Mouse (Mus musculus) hindbrain, embryonic 10.5 days (tissue): ENCODE measurements around the gene Dao. TPM values are rescaled to one million over a fixed set of nuclear protein-coding genes. Genes with fewer than 3 reads are reported as not detected.
A peak's percentile ranks its signal among the peaks of the same experiment; 100 is the strongest.

ENCODE experiments used
- DNase-seq: peaks from one replicate; pipeline ENCODE4 v3.0.0-alpha.2; 2017; ENCODE audit warnings: low spot score
- H3K27ac ChIP-seq: fragments of 300-500 bp; sonication (generic); 2 replicates; pipeline ENCODE4 v1.5.1; 2016; ENCODE audit warnings: mild to moderate bottlenecking, moderate library complexity
- H3K27me3 ChIP-seq: fragments of 300-500 bp; sonication (generic); 2 replicates; pipeline ENCODE4 v1.6.1; 2016; ENCODE audit warnings: mild to moderate bottlenecking; ENCODE audit not compliant: poor library complexity, insufficient read depth, severe bottlenecking
- H3K36me3 ChIP-seq: fragments of 300-500 bp; sonication (generic); 2 replicates; pipeline ENCODE4 v1.6.1; 2016; ENCODE audit warnings: mild to moderate bottlenecking, moderate library complexity
- H3K4me1 ChIP-seq: fragments of 300-500 bp; sonication (generic); replicated peaks from 2 replicates; pipeline ENCODE4 v1.6.1; 2016; ENCODE audit warnings: mild to moderate bottlenecking
- H3K4me3 ChIP-seq: fragments of 300-500 bp; sonication (generic); 2 replicates; pipeline ENCODE4 v1.5.1; 2016; ENCODE audit warnings: mild to moderate bottlenecking, moderate library complexity
- H3K9me3 ChIP-seq: fragments of 300-500 bp; sonication (generic); 2 replicates; pipeline ENCODE4 v1.6.1; 2016; ENCODE audit warnings: mild to moderate bottlenecking, moderate library complexity
- WGBS: fragments of 180-500 bp; shearing (Covaris S2); methylation state at CpG from one replicate; pipeline ENCODE4 v1.1.7; 2016; 5-methylcytosine and 5-hydroxymethylcytosine counted together
- polyA plus RNA-seq: library from polyadenylated mRNA; unstranded; fragments of >200 nt; fragmentation: Nextera tagmentation; extraction: Ambion mirVana; gene quantifications from 2 replicates; pipeline ENCODE4 v1.2.1, GENCODE M21; 2016

The Dao gene
- polyA plus RNA-seq, 1 experiment from 2014 or later: not detected

- Histone ChIP-seq H3K4me1 (peaks cover 11% of the 10 kb centered on the region), H3K4me3 (no peak overlapping the region), H3K27me3 (no peaks in the 10 kb centered on the region), H3K9me3 (no peaks in the 10 kb centered on the region), H3K27ac (0 out of 2 replicates have a peak overlapping the region, but pooled peaks have one; percentile 24), H3K36me3 (no peaks in the 10 kb centered on the region)
- WGBS: 47% methylated on average over 6 of the region's 6 CpGs
- no peak for DNase-seq
Observed at GRCm38 (mm10) chr5:114066601-114067000, 63.1 kb downstream of the Dao start.

- no peaks in the 10 kb centered on the region for H3K9me3 ChIP-seq
- peaks cover 18% of the 10 kb centered on the region for H3K4me1 ChIP-seq
- H3K4me3 ChIP-seq: no peak overlapping the region
- no peak for DNase-seq
- no peaks in the 10 kb centered on the region for H3K36me3 ChIP-seq
- no peaks in the 10 kb centered on the region for H3K27me3 ChIP-seq
- H3K27ac ChIP-seq: no peak overlapping the region
- 89% methylated on average over 9 of the region's 9 CpGs for WGBS
Observed at GRCm38 (mm10) chr5:114067543-114067942, 64.0 kb downstream of the Dao start.

- no peaks in the 10 kb centered on the region for H3K9me3 ChIP-seq
- H3K27me3 ChIP-seq: no peaks in the 10 kb centered on the region
- H3K4me3 ChIP-seq: no peak overlapping the region
- H3K27ac ChIP-seq: no peak overlapping the region
- peaks cover 18% of the 10 kb centered on the region for H3K4me1 ChIP-seq
- WGBS: 77% methylated on average over 9 of the region's 9 CpGs
- no peak for DNase-seq
- no peaks in the 10 kb centered on the region for H3K36me3 ChIP-seq
Observed at GRCm38 (mm10) chr5:114067982-114068381, 64.5 kb downstream of the Dao start.

- no peaks in the 10 kb centered on the region for H3K9me3 ChIP-seq
- WGBS: 94% methylated on average over 4 of the region's 4 CpGs
- no peaks in the 10 kb centered on the region for H3K36me3 ChIP-seq
- H3K4me1 ChIP-seq: peaks cover 22% of the 10 kb centered on the region
- DNase-seq: no peak
- H3K4me3 ChIP-seq: no peak overlapping the region
- no peaks in the 10 kb centered on the region for H3K27me3 ChIP-seq
- no peak overlapping the region for H3K27ac ChIP-seq
Observed at GRCm38 (mm10) chr5:114070858-114071257, 67.4 kb downstream of the Dao start.

GRCm38 (mm10) chr5:114072262-114072661 lies 68.8 kb downstream of the Dao start:
- Histone ChIP-seq H3K27me3 (no peaks in the 10 kb centered on the region), H3K9me3 (no peaks in the 10 kb centered on the region), H3K4me1 (peaks cover 24% of the 10 kb centered on the region), H3K4me3 (no peak overlapping the region), H3K27ac (peak overlapping the region; percentile 83), H3K36me3 (no peaks in the 10 kb centered on the region)
- peak; percentile 78 for DNase-seq
- 37% methylated on average over 2 of the region's 2 CpGs for WGBS

Other genes with a start within 250 kb of the Dao start
- gene Sart3, start 231.2 kb upstream of the Dao start, polyA plus RNA-seq: 66.0 and 77.9 TPM in 2 replicates
- 103 and 116 TPM in 2 replicates for gene Iscu, start 231.0 kb upstream of the Dao start, polyA plus RNA-seq
- 34.4 and 46.0 TPM in 2 replicates for gene Tmem119, start 203.2 kb upstream of the Dao start, polyA plus RNA-seq
- gene Selplg, start 171.1 kb upstream of the Dao start, polyA plus RNA-seq: 1.3 and 1.7 TPM in 2 replicates
- 248 and 258 TPM in 2 replicates for gene Coro1c, start 94.9 kb upstream of the Dao start, polyA plus RNA-seq
- 14.8 and 16.9 TPM in 2 replicates for gene Ssh1, start 9.8 kb upstream of the Dao start, polyA plus RNA-seq
- gene Usp30, start 61.8 kb downstream of the Dao start, polyA plus RNA-seq: 12.3 and 13.2 TPM in 2 replicates
- gene Svop, start 87.9 kb downstream of the Dao start, polyA plus RNA-seq: 11.3 and 30.3 TPM in 2 replicates
- 13.1 and 13.4 TPM in 2 replicates for gene Alkbh2, start 124.5 kb downstream of the Dao start, polyA plus RNA-seq
- 41.9 and 60.8 TPM in 2 replicates for gene Ung, start 126.7 kb downstream of the Dao start, polyA plus RNA-seq
- gene Acacb, start 142.8 kb downstream of the Dao start, polyA plus RNA-seq: 1.8 TPM in 2 replicates